Mouse (Mus musculus): ENCODE data around the gene Adarb2.

Gene Adarb2

GRCm38 (mm10) chr13:8202681-8203476 lies at the start of gene Adarb2:
Gene Adarb2 (plus strand): TSS chr13:8202866.
- no peak for DNase-seq

- no peak for DNase-seq
These were observed 28.9 kb upstream of the Adarb2 start for GRCm38 (mm10) chr13:8173800-8174199.

- no peak for DNase-seq
These were observed 10.7 kb upstream of the Adarb2 start for GRCm38 (mm10) chr13:8191977-8192376.

- no peak for DNase-seq
These were observed 3.3 kb upstream of the Adarb2 start for GRCm38 (mm10) chr13:8199186-8199880.

- no peak for DNase-seq
These were observed 779 bp downstream of the Adarb2 start for GRCm38 (mm10) chr13:8203477-8203813.

GRCm38 (mm10) chr13:8207337-8207736 lies 4.7 kb downstream of the Adarb2 start:
- no peak for DNase-seq

- no peak for DNase-seq
These were observed 8.1 kb downstream of the Adarb2 start for GRCm38 (mm10) chr13:8210776-8211175.

- DNase-seq: no peak
These were observed 36.2 kb downstream of the Adarb2 start for GRCm38 (mm10) chr13:8238871-8239270.

GRCm38 (mm10) chr13:8248016-8248667 lies 45.5 kb downstream of the Adarb2 start:
- no peak for DNase-seq

GRCm38 (mm10) chr13:8272158-8272945 lies 69.7 kb downstream of the Adarb2 start:
- peak; percentile 9 to 38 for DNase-seq

GRCm38 (mm10) chr13:8283116-8283515 lies 80.5 kb downstream of the Adarb2 start:
- no peak for DNase-seq

GRCm38 (mm10) chr13:8316347-8317141 lies 113.9 kb downstream of the Adarb2 start:
- DNase-seq: no peak

GRCm38 (mm10) chr13:8333589-8334455 lies 131.2 kb downstream of the Adarb2 start:
- no peak for DNase-seq

- DNase-seq: no peak
These were observed 131.9 kb downstream of the Adarb2 start for GRCm38 (mm10) chr13:8334580-8334979.

- no peak for DNase-seq
These were observed 138.6 kb downstream of the Adarb2 start for GRCm38 (mm10) chr13:8341086-8341807.

GRCm38 (mm10) chr13:8347147-8347546 lies 144.5 kb downstream of the Adarb2 start:
- no peak for DNase-seq

GRCm38 (mm10) chr13:8352341-8352740 lies 149.7 kb downstream of the Adarb2 start:
- no peak for DNase-seq

- DNase-seq: no peak
These were observed 150.3 kb downstream of the Adarb2 start for GRCm38 (mm10) chr13:8352952-8353351.

GRCm38 (mm10) chr13:8365523-8365922 lies 162.9 kb downstream of the Adarb2 start:
- DNase-seq: no peak

- DNase-seq: no peak
These were observed 163.4 kb downstream of the Adarb2 start for GRCm38 (mm10) chr13:8366087-8366486.

All from lung, postnatal 4 days (tissue).